Mouse (Mus musculus): ENCODE results near the gene Eps15. TPM values are rescaled to one million over a fixed set of nuclear protein-coding genes. Genes with fewer than 3 reads are reported as not detected.

Gene Eps15
- polyA plus RNA-seq, 1 experiment: 39.7 TPM

DNA sequence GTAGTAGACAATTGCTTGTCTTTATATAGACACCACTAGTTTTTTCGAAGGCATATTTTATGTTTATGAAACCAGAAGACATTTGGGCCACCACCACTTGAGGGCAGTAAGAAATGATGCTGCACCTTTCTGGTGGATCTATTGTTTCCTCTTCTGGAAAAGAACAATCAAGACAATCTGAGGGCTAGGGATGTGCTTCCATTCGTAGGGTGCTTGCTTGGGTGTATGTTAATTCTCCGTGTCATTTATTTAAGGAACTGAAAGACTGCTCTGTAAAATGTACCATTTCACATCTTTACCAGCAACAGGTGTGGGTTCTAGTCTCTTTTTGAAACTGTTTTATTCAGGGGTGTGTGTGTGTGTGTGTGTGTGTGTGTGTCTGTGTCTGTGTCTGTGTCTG lies 11.2 kb upstream of the Eps15 start:
- no peak for DNase-seq (ENCODE audit: low spot score)

DNA sequence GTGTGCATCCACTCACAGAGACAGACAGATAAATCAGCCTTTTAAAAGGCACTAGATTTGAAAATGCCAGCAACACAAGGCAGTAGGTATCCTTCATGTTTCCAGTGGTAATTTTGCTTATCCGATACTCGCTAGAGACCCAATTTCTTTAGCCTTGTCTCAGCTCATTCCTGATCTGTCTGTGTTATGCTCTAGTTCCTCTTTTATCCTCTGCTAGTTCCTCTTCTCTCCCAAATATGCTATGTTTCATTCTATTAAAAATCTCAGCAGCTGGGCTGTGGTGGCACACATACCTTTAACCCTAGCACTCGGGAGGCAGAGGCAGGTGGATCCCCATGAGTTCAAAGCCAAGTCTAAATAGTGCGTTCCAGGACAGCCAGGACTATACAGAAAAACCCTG lies 8.3 kb upstream of the Eps15 start:
- DNase-seq (ENCODE audit: low spot score): no peak

GRCm38 (mm10) chr4:109273586-109274240 lies 6.4 kb upstream of the Eps15 start:
- no peak for DNase-seq (ENCODE audit: low spot score)

GRCm38 (mm10) chr4:109280459-109281160 lies 542 bp downstream of the Eps15 start:
- no peak for DNase-seq (ENCODE audit: low spot score)

GRCm38 (mm10) chr4:109281161-109281560 lies 1.1 kb downstream of the Eps15 start:
- DNase-seq (ENCODE audit: low spot score): no peak

DNA sequence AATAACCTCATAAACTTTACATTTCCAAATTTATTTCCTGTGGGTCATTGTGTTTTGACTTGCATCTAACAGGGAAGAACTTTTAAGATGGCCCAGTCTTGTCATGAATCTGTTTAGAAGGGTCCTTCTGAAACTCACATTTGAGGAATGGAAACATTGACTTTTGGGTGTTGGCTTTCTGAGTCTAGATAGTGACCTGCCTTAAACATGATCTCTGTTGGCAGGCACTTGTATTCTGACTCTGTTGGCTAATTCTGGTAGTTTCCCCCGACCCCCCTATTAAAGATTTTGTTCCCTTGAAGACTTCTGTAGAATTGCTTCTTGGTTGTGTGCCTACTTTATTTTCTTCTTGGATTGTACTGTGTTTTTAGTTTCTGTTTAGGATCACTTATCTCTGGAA lies 1.9 kb downstream of the Eps15 start:
- no peak for DNase-seq (ENCODE audit: low spot score)

- no peak for DNase-seq (ENCODE audit: low spot score)
These were observed 14.6 kb downstream of the Eps15 start for GRCm38 (mm10) chr4:109294629-109295028.

DNA sequence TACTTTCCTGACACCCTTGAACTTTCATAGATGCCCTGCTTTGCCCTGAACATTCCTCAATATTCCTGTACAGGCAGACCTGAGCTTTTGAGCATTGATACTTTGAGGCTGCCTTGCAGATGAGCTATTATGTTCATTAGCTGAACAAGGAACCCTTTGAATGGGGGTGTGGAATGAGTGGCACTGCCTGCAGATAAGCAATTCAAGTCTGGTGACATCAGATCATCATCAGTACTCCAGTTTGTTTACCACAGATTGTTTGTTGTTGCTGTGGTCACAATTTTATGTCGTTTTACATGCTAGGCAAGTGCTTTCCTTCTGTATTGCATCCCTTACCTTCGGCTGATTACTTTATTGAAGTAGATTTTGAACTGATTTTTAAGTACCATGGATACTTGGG lies 16.4 kb downstream of the Eps15 start:
- DNase-seq (ENCODE audit: low spot score): no peak

DNA sequence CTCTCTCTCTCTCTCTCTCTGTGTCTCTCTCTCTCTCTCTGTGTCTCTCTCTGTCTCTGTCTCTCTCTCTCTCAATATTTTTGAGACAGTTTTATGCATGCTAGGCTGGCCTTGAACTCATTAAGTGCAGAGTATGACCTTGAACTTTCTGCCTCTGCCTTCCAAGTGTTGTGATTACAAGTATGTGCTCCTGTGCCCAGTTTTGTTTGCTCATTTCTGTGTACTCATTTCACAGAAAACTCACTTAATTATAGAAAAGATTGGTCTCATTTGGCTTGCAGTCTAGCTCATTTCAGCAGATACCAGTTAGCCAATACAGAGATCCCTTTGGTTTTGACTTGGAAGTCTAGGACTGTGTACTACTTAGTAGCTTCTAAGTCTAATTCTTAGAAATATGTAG lies 19.1 kb downstream of the Eps15 start:
- no peak for DNase-seq (ENCODE audit: low spot score)

DNA sequence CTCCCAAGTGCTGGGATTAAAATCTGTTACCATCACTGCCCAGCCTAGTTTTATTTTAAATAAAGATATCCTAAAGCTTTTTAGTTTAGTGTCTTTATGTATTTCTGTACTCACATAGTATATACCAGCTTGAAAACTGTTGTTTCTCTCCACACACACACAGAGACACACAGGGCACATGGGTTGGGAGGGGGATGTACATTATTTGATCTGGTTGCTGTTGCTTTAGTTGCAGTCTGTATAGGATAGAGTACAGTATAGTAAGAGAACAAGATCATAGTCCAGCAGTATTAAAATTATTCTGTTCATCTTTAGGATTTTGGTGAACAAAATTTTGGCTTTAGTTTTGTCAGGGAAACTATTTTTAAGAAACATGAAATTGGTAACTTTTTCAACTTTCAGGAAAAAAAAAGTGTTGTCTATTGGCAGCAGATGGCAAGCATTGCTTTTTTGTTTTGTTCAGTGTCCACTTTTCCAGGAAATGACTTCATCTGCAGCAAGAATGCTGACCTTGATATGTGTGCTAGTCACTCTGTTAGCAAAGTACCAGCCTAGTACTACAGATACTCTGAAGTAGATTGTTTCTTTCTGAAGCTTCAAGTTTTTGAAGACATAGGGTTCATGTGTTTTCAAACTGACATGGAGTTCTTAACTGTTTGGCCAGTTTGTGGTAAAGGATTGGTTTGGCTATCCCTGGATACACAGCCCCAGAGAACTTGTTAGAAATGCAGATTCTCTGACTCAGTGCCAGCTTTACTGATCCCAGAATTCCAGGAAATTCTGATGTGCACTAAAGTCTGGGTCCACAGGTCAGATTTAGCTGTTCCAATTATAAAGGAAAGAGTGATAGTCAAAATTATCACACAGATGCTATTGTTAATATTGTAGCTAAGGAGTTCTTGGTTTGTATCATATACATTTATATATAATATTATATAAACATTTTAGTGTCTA lies 37.1 kb downstream of the Eps15 start:
- DNase-seq (ENCODE audit: low spot score): no peak

GRCm38 (mm10) chr4:109336796-109337195 lies 56.7 kb downstream of the Eps15 start:
- no peak for DNase-seq (ENCODE audit: low spot score)

GRCm38 (mm10) chr4:109341222-109341621 lies 61.2 kb downstream of the Eps15 start:
- DNase-seq (ENCODE audit: low spot score): no peak

- no peak for DNase-seq (ENCODE audit: low spot score)
These were observed 62.9 kb downstream of the Eps15 start for GRCm38 (mm10) chr4:109342783-109343485.

- no peak for DNase-seq (ENCODE audit: low spot score)
These were observed 63.8 kb downstream of the Eps15 start for GRCm38 (mm10) chr4:109343909-109344308.

- no peak for DNase-seq (ENCODE audit: low spot score)
These were observed 98.0 kb downstream of the Eps15 start for GRCm38 (mm10) chr4:109378107-109378506.

DNA sequence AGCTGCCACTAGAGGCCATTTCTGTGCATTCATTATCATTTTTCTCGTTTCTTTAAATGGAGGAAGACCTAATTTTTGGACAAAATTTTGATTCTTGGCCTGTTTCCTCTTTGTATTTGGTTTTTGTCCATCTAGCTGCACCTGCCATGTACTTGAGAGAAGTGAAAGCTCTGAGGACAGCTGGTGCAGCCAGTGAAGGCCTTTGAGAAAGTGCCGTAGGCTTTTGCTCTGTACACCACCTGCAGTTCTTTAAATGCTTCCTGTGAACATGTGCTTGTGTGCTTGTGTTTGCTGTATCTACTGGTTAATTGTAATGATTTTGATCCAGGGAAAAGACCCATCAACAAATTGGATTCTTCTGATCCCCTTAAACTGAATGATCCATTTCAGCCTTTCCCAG lies 102.4 kb downstream of the Eps15 start:
- no peak for DNase-seq (ENCODE audit: low spot score)

DNA sequence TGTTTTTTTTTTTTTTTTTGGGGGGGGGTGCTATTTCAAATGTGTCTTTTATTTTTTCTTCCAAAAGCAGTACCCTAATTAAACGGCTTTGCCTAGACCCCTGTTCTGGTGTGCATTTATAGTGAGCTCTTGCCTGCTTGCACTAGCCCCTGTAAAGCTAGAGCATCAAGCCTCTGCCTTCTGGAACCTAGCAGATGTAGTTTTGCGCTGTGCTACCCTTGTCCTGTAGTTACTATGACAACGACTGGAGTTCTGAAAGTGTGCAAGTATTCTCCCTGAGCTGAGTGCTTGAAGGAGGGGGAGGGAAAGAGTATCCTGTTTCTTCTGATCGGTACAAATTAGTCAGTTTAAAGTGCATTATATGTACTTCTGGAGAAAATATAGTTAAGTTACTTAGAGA lies 105.5 kb downstream of the Eps15 start:
- DNase-seq (ENCODE audit: low spot score): no peak

GRCm38 (mm10) chr4:109393229-109393779 lies 113.2 kb downstream of the Eps15 start:
- DNase-seq (ENCODE audit: low spot score): no peak

DNA sequence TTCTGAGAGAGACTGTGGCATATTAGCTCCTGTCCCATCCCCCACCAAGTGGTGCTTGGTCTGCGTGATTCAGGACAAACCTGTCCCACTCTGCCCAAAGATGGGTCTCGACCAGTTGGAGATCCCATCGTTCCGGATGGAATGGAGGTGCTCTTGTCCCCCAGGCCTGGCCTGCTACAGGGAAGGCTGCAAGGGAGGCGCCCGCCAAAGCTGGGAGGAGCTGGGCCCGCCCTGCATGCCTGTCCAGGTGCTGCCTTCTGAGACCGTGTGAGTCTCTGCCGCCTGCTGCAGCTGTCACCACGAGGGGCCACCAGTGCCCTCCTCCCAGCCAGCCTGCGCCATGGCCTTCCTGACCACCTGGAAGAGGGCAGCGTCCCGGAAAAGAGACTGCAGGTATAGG lies 113.8 kb downstream of the Eps15 start:
- DNase-seq (ENCODE audit: low spot score): peak; percentile 39

DNA sequence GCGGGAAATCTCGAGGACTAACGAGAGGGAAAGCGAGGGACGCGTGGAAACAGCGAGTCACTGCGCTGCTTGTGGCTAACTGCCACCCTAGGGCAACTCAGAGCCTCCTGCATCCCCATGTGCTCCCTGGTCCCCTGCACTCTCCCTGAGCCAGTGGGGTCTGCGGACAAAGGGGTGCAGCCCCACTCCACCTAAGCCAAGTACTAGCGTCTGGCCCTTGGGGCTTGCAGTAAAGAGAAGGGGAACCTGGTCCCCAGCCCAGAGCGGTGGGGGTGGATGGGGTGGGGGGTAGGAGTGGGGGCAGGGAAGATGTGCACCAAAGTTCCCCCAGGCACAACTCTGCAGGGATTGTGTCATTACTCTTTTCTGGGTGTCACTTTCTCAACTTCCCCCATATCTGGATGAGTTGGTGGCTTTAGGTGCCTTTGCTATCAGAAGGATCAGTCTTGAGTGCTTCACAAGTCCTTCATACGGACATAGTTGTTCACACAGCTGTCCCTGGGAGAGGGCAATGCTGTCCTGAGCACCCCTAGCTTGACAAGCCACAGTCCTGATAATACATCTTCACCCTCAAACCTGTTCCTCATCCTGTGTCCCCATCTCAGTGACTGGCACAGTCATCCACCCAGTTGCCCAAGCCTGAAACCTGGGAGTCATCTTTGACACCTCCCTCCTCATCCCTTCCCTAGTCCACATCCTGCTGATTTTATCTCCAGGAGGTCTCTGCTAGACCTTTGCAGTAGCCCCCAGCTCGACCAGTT lies 114.4 kb downstream of the Eps15 start:
- DNase-seq (ENCODE audit: low spot score): no peak

All from urinary bladder, adult 2 months (tissue).